Mouse (Mus musculus): Measurements from ENCODE around the gene Kat8. TPM values are rescaled to one million over a fixed set of nuclear protein-coding genes. Genes with fewer than 3 reads are reported as not detected.

The Kat8 gene
- polyA plus RNA-seq, 2 experiments from 2014 or later = 29.9 to 32.1 TPM

- no peak for ATAC-seq
Measured at GRCm38 (mm10) chr7:127897542-127897941, 14.8 kb upstream of the Kat8 start.

GRCm38 (mm10) chr7:127898179-127898956 is 13.9 kb upstream of the Kat8 start:
- ATAC-seq = no peak

DNA sequence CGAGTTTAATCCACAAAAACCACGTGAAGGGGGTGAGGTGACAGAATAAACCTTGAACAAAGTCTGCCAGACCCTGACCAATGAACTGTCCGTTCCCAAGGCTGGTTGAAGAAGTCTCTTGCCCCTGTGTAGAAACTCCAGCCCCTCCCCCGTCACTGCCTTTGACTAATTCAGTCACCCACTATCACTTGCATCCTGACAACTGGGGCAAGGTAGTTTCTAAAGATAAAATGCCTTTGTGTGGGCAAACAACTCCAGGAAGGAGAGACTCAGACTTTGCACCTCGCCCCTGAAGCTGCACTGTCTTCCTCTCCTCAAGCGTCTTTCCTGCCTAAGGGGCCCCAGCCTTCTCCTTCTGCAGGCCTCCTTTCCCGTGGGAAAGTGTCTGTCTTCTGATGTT is 12.3 kb upstream of the Kat8 start:
- ATAC-seq = no peak

- no peak for ATAC-seq
Measured at GRCm38 (mm10) chr7:127901772-127902171, 10.5 kb upstream of the Kat8 start.

GRCm38 (mm10) chr7:127903971-127904796 is 8.1 kb upstream of the Kat8 start, which contains the start of gene Bckdk:
Gene Bckdk (plus strand): TSS chr7:127904082.
- ATAC-seq = peak; percentile 97

DNA sequence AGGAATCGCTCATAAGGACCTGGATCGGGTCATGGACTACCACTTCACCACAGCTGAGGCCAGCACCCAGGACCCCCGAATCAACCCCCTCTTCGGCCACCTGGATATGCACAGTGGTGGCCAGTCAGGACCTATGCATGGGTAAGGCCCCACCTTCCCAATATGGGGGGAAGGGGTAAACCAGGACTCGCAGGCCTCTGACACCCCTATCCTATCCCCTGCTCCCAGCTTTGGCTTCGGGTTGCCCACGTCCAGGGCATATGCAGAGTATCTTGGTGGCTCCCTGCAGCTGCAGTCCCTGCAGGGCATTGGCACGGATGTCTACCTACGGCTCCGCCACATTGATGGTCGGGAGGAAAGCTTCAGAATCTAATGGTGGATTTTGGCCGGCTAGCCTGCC is 4.4 kb upstream of the Kat8 start:
- ATAC-seq = no peak

DNA sequence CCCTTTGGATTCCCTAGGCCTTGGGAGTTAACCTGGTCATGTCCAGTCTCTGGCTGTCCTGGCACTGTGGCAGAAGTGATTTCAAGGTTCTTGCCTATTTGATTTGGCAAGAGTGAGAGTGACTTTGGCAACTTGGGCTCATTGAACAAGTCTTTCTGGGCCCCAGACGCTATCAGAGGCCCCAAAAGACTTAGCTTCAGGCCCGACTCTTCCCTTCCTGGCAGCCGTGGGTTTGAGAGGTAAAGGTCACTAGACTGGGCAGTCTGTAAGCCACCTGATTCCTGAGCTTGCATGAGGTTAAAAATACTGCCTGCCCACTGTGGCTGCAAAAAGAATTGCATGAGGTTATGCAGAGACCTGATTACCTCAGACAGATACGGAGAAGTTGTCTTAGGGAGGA is 3.7 kb upstream of the Kat8 start:
- ATAC-seq = no peak

DNA sequence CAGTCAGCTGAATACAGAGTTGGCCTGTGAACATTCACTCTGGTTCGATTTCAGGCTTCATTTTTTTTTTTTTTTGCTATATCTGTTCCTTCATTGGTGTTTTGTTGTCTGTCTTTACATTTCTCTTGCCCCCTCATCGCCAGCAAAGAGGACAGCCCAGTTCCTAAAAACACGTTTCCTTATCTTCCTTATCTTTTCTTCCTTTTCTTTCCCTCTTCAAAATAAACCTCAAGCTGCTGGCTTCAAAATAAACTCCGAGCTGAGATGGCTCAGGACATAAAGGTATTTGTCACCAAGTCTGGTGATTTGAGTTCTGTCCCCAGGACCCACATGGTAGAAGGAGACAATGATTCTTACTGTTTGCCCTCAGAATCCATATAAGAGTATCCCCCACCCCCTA is 622 bp downstream of the Kat8 start:
- ATAC-seq = no peak

DNA sequence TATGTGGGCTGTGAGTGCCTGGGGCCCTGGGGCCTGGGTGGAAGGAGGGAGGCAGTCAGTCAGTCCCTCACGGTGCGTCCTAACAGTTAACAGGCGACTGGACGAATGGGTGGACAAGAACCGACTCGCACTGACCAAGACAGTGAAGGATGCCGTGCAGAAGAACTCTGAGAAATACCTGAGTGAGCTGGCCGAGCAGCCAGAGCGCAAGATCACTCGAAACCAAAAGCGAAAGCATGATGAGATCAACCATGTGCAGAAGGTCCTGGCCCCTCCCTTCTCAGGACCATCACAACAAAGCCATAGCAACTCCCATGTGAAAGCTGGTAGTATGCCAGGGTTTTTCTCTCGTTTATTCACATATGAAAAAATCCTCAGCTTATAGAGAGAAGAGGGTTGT is 3.0 kb downstream of the Kat8 start:
- ATAC-seq = no peak

- ATAC-seq = no peak
Measured at GRCm38 (mm10) chr7:127918203-127918602, 5.9 kb downstream of the Kat8 start.

- ATAC-seq = no peak
Measured at GRCm38 (mm10) chr7:127919290-127919689, 7.0 kb downstream of the Kat8 start.

DNA sequence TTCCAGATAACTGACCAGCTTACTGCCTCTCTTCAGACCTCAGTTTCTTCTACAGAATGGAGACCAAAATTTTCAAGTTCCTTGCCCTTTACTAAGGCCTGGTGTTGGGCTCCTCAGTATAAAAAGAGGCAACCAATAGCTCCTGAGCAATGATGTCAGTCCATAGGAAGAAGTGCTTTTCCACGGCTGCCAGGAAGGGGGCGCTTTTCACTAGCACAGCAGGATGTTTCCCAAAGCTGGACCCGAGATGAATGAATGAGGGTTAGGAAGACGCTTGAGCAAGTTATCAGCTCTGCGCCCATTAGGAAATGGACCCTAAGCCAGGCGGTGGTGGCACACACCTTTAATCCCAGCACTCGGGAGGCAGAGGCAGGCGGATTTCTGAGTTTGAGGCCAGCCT is 9.2 kb downstream of the Kat8 start:
- no peak for ATAC-seq

DNA sequence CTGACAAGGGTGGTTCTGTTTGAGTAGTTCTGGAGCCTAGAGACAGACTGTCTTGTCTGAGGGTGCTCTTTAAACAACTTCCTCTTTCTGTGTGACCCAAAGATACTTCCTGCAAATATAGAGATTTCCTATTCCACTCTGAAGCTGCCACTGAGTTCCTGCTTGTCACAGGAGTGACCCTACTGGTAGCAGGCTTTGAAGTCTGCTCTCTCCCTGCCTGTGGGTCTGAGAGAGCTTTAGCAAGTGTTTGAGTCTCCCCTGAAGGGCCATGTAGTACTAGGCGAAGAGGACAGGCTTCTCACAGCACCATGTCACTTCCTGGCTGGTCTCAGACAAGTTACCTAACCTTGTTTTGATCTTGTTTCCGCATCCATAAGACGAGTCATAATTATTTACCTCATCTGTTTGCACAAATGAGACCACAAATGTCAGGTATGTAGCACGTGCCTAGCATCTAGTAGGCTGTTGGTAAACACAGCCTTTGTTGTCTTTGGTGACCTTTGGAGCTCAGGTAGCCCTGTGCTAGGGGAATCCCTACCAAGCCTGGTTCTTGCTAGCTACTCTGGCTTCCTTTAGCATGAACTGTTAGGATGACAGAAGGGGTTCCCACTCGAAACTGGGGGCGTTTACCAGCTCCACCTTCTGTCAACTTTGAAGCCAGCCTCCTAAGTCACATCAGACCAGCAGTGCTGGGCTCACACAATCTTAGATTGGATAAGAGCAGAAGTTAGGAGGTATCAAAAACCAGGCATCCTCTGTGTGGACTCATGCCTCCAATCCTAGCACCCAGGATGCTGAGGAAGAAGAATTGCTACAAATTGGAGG is 10.3 kb downstream of the Kat8 start:
- ATAC-seq = peak; percentile 87

- ATAC-seq = no peak
Measured at GRCm38 (mm10) chr7:127923714-127924113, 11.4 kb downstream of the Kat8 start.

- no peak for ATAC-seq
Measured at GRCm38 (mm10) chr7:127925252-127925651, 12.9 kb downstream of the Kat8 start.

- no peak for ATAC-seq
Measured at GRCm38 (mm10) chr7:127926066-127926465, 13.8 kb downstream of the Kat8 start.

GRCm38 (mm10) chr7:127926846-127927245 is 14.5 kb downstream of the Kat8 start:
- ATAC-seq = no peak

DNA sequence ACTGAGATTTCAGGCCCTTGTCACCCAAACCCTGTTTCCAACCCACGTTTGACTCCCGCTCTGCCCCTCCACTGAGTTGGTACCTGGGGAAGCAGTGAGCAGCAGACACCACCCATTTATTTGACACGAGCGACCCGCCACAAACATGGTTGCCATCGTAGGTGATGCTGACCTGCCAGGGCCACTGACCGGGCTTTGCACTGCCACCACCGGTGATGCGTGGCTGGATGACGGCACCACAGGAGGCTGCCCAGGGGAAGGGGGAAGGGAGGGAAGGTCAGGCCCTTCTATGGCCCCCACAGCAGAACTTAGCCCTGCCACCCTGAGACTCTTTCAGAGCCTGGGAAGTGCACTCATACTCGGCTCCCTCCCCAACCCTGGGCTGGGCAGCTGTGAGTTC is 15.4 kb downstream of the Kat8 start:
- no peak for ATAC-seq

DNA sequence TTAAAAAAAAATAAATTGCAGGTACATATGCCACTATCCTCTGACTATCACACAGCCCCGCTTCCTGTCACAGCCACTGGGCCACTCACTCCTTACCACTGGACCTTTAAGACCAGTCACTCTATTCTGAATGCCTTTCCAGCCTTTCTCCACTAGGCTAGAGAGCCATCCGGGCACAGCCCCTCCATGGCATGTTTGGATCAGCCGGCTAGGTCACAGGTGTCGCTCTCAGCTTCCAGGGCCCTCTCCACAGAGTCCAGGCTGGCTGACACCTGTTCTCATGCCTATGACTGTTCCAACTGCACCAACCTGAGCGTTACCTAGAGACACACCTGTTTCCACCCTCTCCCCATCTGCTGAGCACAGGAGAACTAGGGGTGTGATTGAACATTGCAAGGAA is 16.3 kb downstream of the Kat8 start:
- ATAC-seq = no peak

- ATAC-seq = no peak
Measured at GRCm38 (mm10) chr7:127929923-127930322, 17.6 kb downstream of the Kat8 start, which contains the start of gene Prss8. Gene Prss8 (minus strand): TSS chr7:127930104.

- no peak for ATAC-seq
Measured at GRCm38 (mm10) chr7:127930636-127931035, 18.3 kb downstream of the Kat8 start.

DNA sequence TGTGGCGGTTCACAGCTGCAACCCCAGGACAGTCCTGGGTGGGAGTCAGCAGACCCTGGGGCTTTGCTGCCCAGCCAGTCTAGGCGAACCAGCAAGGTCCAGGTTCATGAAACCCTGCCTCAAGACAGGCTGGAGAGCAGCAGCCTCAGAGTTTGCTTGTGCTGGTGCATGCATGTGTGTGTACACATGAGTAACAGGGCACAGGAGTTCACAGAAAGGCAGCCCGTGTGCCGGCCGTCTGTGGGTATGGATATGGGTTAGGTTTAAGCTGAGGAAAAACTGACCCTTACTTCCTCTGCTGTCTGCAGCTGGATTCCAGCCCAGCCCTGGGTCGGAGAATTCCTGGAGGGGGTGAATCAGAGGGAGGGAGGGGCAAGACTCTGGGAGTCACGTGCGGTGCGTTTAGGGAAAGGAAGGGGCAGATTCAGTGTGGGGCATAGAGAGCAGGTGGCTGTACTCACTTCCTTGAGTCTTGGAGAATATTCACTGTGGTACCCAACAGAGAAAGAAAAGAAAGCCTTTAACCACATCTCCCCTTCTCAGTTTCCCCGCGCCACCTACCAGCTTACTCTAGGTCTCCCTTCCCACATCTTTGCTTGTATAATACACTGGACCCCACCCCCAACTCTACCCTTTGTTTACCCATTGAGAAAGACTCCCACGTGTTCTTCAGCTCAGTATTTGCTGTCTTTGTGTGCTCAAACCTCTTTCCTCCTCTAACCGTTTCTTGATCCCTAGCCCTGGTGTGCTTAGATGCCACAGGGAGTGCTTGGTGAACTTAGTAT is 19.2 kb downstream of the Kat8 start:
- ATAC-seq = no peak

Measured in activated CD4-positive, CD25-positive, alpha-beta regulatory T cell, adult 4 months (primary cell).